Mouse (Mus musculus): Measurements from ENCODE around the gene Akap14.

Akap14 gene

DNA sequence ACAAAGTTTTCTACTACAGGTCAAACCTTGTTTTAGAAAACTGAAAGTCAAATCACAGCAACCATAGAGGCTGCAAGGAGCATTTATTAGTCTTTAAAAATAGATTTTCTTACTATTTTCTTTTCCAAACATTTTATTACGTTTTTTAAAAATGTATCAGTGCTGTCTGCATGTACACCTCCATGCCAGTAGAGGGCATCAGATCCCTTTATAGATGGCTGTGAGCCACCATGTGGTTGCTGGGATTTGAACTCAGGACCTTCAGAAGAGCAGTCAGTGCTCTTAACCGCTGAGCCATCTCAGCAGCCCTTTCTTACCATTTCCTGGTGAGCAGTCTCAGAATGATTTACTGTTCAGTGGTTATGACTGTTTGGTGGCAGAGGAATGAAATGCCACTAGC is 64.8 kb downstream of the Akap14 start:
- no peak for DNase-seq (ENCODE audit: extremely low spot score)
